In genomic region chr1:153023018-153023417, GRCm38 (mm10) we compare ENCODE assay signal across 16 mouse cellular contexts.
"Had no signal": no experiment of that assay in that cellular context is flagged by ENCODE, and none has a peak within 500 bp of the region (broad histone marks: within the 10 kb centered on the region; RNA-seq: fewer than 3 reads in every experiment).

No protein-coding gene starts in this region.

- H3K4me3 ChIP-seq: neural tube, embryonic 13.5 days; neural tube, embryonic 15.5 days; stomach, embryonic 15.5 days had no signal

- H3K9me3 ChIP-seq: neural tube, embryonic 13.5 days; neural tube, embryonic 15.5 days; stomach, embryonic 15.5 days had no signal

- DNase-seq: retina, postnatal 1 day; right cerebral cortex, adult 18-20 months; right cerebral cortex, postnatal 14 days; right cerebral cortex, postnatal 25 days; right cerebral cortex, postnatal 4 days; spleen, adult 18-20 months; thymus, adult 18-20 months; thymus, adult 2 months; thymus, postnatal 14 days; thymus, postnatal 25 days; thymus, postnatal 36 days; thymus, postnatal 4 days had no signal

- H3K27ac ChIP-seq: neural tube, embryonic 13.5 days; neural tube, embryonic 15.5 days; stomach, embryonic 15.5 days; stomach, postnatal 0 days had no signal

- H3K36me3 ChIP-seq: neural tube, embryonic 13.5 days; neural tube, embryonic 15.5 days; stomach, embryonic 15.5 days had no signal

- H3K4me1 ChIP-seq: neural tube, embryonic 15.5 days; stomach, embryonic 15.5 days had no signal

- H3K9ac ChIP-seq: neural tube, embryonic 13.5 days; neural tube, embryonic 15.5 days; stomach, embryonic 15.5 days had no signal

- H3K27me3 ChIP-seq: neural tube, embryonic 13.5 days; neural tube, embryonic 15.5 days; stomach, embryonic 15.5 days had no signal
